In genomic region chr11:68060651-68061050, GRCm38 (mm10) we compare ENCODE assay signal across 25 mouse cellular contexts.
A peak's percentile ranks its signal among the peaks of the same experiment; 100 is the strongest.
DNase-seq lines count a peak whose midpoint lies in the region; ATAC-seq and TF ChIP-seq lines count a peak whose summit lies in the region.
"Had no signal": no experiment of that assay in that cellular context is flagged by ENCODE, and none has a peak within 500 bp of the region (broad histone marks: within the 10 kb centered on the region; RNA-seq: fewer than 3 reads in every experiment).

No protein-coding gene starts in this region.

- no peaks in the 10 kb centered on the region for H3K4me1 ChIP-seq in midbrain, embryonic 11.5 days (ENCODE audit: control insufficient read depth, insufficient read depth, low read length)
- H3K4me1 ChIP-seq in midbrain, embryonic 16.5 days (ENCODE audit: control insufficient read depth, insufficient read depth, low read length): no peaks in the 10 kb centered on the region
- H3K4me1 ChIP-seq in intestine, postnatal 0 days (replicated peaks; ENCODE audit: control insufficient read depth, insufficient read depth, low read length): 0 out of 2 replicates have a peak, but pooled peaks cover 3% of the 10 kb centered on the region
- H3K4me1 ChIP-seq in forebrain, embryonic 12.5 days: no peaks in the 10 kb centered on the region
- H3K4me1 ChIP-seq: hindbrain, embryonic 13.5 days had no signal

- WGBS in midbrain, embryonic 11.5 days: 71% methylated on average over 4 of the region's 4 CpGs
- 70% methylated on average over 4 of the region's 4 CpGs for WGBS in midbrain, embryonic 16.5 days
- whole genome bisulfite sequencing in intestine, postnatal 0 days: 36% methylated on average over 4 of the region's 4 CpGs
- WGBS in forebrain, embryonic 12.5 days: 74% methylated on average over 4 of the region's 4 CpGs

- no peak for ATAC-seq in midbrain, embryonic 11.5 days (ENCODE audit: low FRiP score)
- ATAC-seq in midbrain, embryonic 16.5 days: no peak
- ATAC-seq in intestine, postnatal 0 days: peak; percentile 69
- no peak for ATAC-seq in forebrain, embryonic 12.5 days (ENCODE audit: low FRiP score)
- ATAC-seq: forebrain, embryonic 14.5 days; forebrain, postnatal 0 days; hindbrain, embryonic 16.5 days had no signal

- no peak overlapping the region for H3K4me3 ChIP-seq in midbrain, embryonic 11.5 days (ENCODE audit: low read depth, low read length)
- H3K4me3 ChIP-seq in midbrain, embryonic 16.5 days (ENCODE audit: low read depth, low read length): no peak overlapping the region
- H3K4me3 ChIP-seq in intestine, postnatal 0 days (ENCODE audit: low read depth, low read length): no peak overlapping the region
- no peak overlapping the region for H3K4me3 ChIP-seq in forebrain, embryonic 12.5 days (replicated peaks)
- H3K4me3 ChIP-seq: forebrain, embryonic 10.5 days; gastrocnemius, adult 2 months; hindbrain, embryonic 13.5 days had no signal

- H3K9ac ChIP-seq in midbrain, embryonic 11.5 days (ENCODE audit: low read length): no peak overlapping the region
- no peak overlapping the region for H3K9ac ChIP-seq in midbrain, embryonic 16.5 days (ENCODE audit: low read depth, low read length)
- no peak overlapping the region for H3K9ac ChIP-seq in intestine, postnatal 0 days (ENCODE audit: low read depth, low read length)
- H3K9ac ChIP-seq in forebrain, embryonic 12.5 days: no peak overlapping the region
- H3K9ac ChIP-seq: forebrain, postnatal 0 days; hindbrain, embryonic 13.5 days had no signal

- H3K9me3 ChIP-seq in midbrain, embryonic 11.5 days (ENCODE audit: control insufficient read depth, low read length): no peaks in the 10 kb centered on the region
- H3K9me3 ChIP-seq in midbrain, embryonic 16.5 days (replicated peaks; ENCODE audit: control insufficient read depth, low read length, poor library complexity, severe bottlenecking): no peaks in the 10 kb centered on the region
- H3K9me3 ChIP-seq in intestine, postnatal 0 days (ENCODE audit: control insufficient read depth): no peaks in the 10 kb centered on the region
- H3K9me3 ChIP-seq in forebrain, embryonic 12.5 days: no peaks in the 10 kb centered on the region
- H3K9me3 ChIP-seq: forebrain, embryonic 10.5 days; G1E; hindbrain, embryonic 13.5 days had no signal

- TF ChIP-seq CTCF in intestine, postnatal 0 days (IDR thresholded peaks at IDR 0.05; ENCODE audit: low read depth): no peak

- H3K27me3 ChIP-seq in midbrain, embryonic 11.5 days (ENCODE audit: control insufficient read depth, insufficient read depth, low read length): no peaks in the 10 kb centered on the region
- H3K27me3 ChIP-seq in midbrain, embryonic 16.5 days (ENCODE audit: control insufficient read depth, insufficient read depth, low read depth, low read length): no peaks in the 10 kb centered on the region
- no peaks in the 10 kb centered on the region for H3K27me3 ChIP-seq in intestine, postnatal 0 days (replicated peaks; ENCODE audit: control insufficient read depth, insufficient read depth, low read length)
- no peaks in the 10 kb centered on the region for H3K27me3 ChIP-seq in forebrain, embryonic 12.5 days
- H3K27me3 ChIP-seq: CH12.LX; hindbrain, embryonic 13.5 days had no signal

- H3K4me2 ChIP-seq in midbrain, embryonic 11.5 days: no peak overlapping the region
- no peak overlapping the region for H3K4me2 ChIP-seq in midbrain, embryonic 16.5 days (ENCODE audit: low read length)
- H3K4me2 ChIP-seq in intestine, postnatal 0 days (replicated peaks; ENCODE audit: low read depth): 0 out of 2 replicates have a peak overlapping the region, but pooled peaks have one; percentile 17
- H3K4me2 ChIP-seq in forebrain, embryonic 12.5 days: no peak overlapping the region
- H3K4me2 ChIP-seq: heart, embryonic 11.5 days; hindbrain, embryonic 13.5 days had no signal

- peak; percentile 66 for DNase-seq in midbrain, embryonic 11.5 days (ENCODE audit: low spot score, missing footprints)
- peak; percentile 64 for DNase-seq in yolk sac, embryonic 10.5 days (ENCODE audit: low spot score)
- DNase-seq in kidney, postnatal 14 days: no peak
- DNase-seq: adrenal gland, adult 2 months; adrenal gland, postnatal 14 days; B cell, adult 2 months; cerebellum, adult 11-12 months; cerebellum, adult 8-10 months; cerebellum, postnatal 10 days; cerebellum, postnatal 36 days; embryo, embryonic 11 days; forebrain, postnatal 0 days; gastrocnemius, adult 2 months; gastrocnemius, postnatal 14 days; heart, adult 11 months had no signal

- H3K27ac ChIP-seq in midbrain, embryonic 11.5 days (ENCODE audit: low read depth, low read length): no peak overlapping the region
- no peak overlapping the region for H3K27ac ChIP-seq in midbrain, embryonic 16.5 days (ENCODE audit: low read length)
- H3K27ac ChIP-seq in intestine, postnatal 0 days (ENCODE audit: low read depth, low read length): no peak overlapping the region
- H3K27ac ChIP-seq in forebrain, embryonic 12.5 days: no peak overlapping the region
- H3K27ac ChIP-seq: forebrain, embryonic 10.5 days; gastrocnemius, adult 2 months; hindbrain, embryonic 13.5 days had no signal

- H3K36me3 ChIP-seq in midbrain, embryonic 11.5 days (ENCODE audit: control insufficient read depth, insufficient read depth, low read length): no peaks in the 10 kb centered on the region
- no peaks in the 10 kb centered on the region for H3K36me3 ChIP-seq in midbrain, embryonic 16.5 days (ENCODE audit: control insufficient read depth, insufficient read depth, low read length)
- H3K36me3 ChIP-seq in intestine, postnatal 0 days (ENCODE audit: control insufficient read depth, insufficient read depth): no peaks in the 10 kb centered on the region
- H3K36me3 ChIP-seq in forebrain, embryonic 12.5 days (replicated peaks): no peaks in the 10 kb centered on the region
- H3K36me3 ChIP-seq: forebrain, embryonic 10.5 days; hindbrain, embryonic 13.5 days had no signal
